Mouse (Mus musculus): ENCODE measurements around the gene Brms1. TPM values are rescaled to one million over a fixed set of nuclear protein-coding genes. Genes with fewer than 3 reads are reported as not detected.

The Brms1 gene
- polyA plus RNA-seq, 1 experiment from 2014 or later, result 56.8 TPM

GRCm38 (mm10) chr19:5060365-5061330 is 19.5 kb downstream of the Brms1 start:
- in situ Hi-C loops (cut with MboI; ENCODE audit: low pct_unique_long_range_greater_than_20kb), result no loop called here
- ChIA-PET POLR2A (interaction anchor here (0.5 to 1.3 kb wide), 5 partner anchors 9 to 231 kb away, joined by 3 to 4 read pairs (median 3); no protein-coding TSS in a partner anchor), CTCF (interaction anchor here (1.0 kb wide), 1 partner anchor 9 kb away, joined by 4 read pairs; no protein-coding TSS in a partner anchor)
- no peak for TF ChIP-seq CTCF (IDR thresholded peaks at IDR 0.05)
- H3K27me3 ChIP-seq, result no peaks in the 10 kb centered on the region
- ATAC-seq (no peak), DNase-seq (ENCODE audit: low read depth, low spot score) (no peak)

- in situ Hi-C loops (cut with MboI; ENCODE audit: low pct_unique_long_range_greater_than_20kb), result no loop called here
- ATAC-seq (no peak), DNase-seq (ENCODE audit: low read depth, low spot score) (no peak)
- CTCF ChIA-PET, result no interaction called here
- H3K27me3 ChIP-seq, result no peaks in the 10 kb centered on the region
- POLR2A ChIA-PET, result no interaction called here
- no peak for TF ChIP-seq CTCF (IDR thresholded peaks at IDR 0.05)
Measured at GRCm38 (mm10) chr19:5062041-5062440, 20.9 kb downstream of the Brms1 start.

- no peaks in the 10 kb centered on the region for H3K27me3 ChIP-seq
- CTCF ChIA-PET, result no interaction called here
- in situ Hi-C loops (cut with MboI; ENCODE audit: low pct_unique_long_range_greater_than_20kb), result no loop called here
- POLR2A ChIA-PET, result no interaction called here
- DNase-seq (ENCODE audit: low read depth, low spot score) (no peak), ATAC-seq (no peak)
- no peak for TF ChIP-seq CTCF (IDR thresholded peaks at IDR 0.05)
Measured at GRCm38 (mm10) chr19:5062446-5062845, 21.3 kb downstream of the Brms1 start.

GRCm38 (mm10) chr19:5065104-5065503 is 23.9 kb downstream of the Brms1 start:
- TF ChIP-seq CTCF (IDR thresholded peaks at IDR 0.05), result no peak
- ATAC-seq (peak; percentile 8), DNase-seq (ENCODE audit: low read depth, low spot score) (no peak)
- H3K27me3 ChIP-seq, result no peaks in the 10 kb centered on the region
- ChIA-PET CTCF (interaction anchor here (0.8 to 1.5 kb wide), 2 partner anchors 11 to 14 kb away, joined by 5 read pairs; no protein-coding TSS in a partner anchor), POLR2A (interaction anchor here (0.6 kb wide), 1 partner anchor 40 kb away, joined by 4 read pairs; no protein-coding TSS in a partner anchor)
- in situ Hi-C loops (cut with MboI; ENCODE audit: low pct_unique_long_range_greater_than_20kb), result no loop called here

DNA sequence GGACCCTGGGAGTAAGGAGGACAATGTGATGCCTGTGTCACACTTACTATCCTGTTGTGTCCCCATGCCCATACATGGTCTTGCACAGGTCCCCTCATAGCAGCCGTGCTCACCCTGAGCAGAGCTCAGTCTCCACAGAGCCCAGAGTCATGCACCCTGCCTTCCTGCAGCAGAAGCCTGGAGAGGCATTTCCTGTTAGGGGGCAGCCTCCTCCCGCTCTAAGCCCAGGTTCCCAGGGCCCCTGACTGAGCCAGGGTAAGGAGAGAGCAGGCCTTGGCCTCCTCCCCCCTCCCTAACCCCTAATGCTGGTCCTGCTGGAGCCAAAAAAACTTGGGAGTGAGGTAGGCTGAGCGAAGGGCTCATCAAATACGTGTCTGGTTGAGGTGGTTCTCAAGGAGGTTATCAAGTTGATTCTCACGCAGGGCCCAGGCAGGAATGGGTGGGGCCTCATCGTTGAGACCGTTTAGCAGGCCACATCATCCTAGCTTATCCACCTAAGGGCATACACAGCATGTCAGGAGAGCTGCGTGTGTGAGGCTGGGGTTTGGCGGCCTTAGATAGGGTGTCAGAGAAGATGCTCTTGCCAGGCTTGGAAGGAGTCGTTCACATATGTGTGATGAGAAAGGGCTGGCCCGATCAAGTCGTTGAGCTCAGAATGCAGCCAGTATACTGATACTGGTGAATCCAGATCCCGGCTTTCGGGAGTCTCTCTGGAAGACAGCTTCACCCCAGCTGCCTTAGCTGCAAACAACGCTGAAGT is 26.1 kb downstream of the Brms1 start:
- ChIA-PET CTCF (interaction anchor here (1.1 to 1.3 kb wide), 3 partner anchors 11 to 21 kb away, joined by 3 to 6 read pairs (median 3); partner anchors contain the start of gene Yif1a), POLR2A (no interaction called here)
- in situ Hi-C loops (cut with MboI; ENCODE audit: low pct_unique_long_range_greater_than_20kb), result no loop called here
- no peaks in the 10 kb centered on the region for H3K27me3 ChIP-seq
- ATAC-seq (no peak), DNase-seq (ENCODE audit: low read depth, low spot score) (no peak)
- TF ChIP-seq CTCF (IDR thresholded peaks at IDR 0.05), result no peak

GRCm38 (mm10) chr19:5067867-5068569 is 26.9 kb downstream of the Brms1 start, which contains the start of gene Cd248:
Gene Cd248, plus strand, starts transcription at chr19:5068078.
- DNase-seq (ENCODE audit: low read depth, low spot score), result no peak
- POLR2A ChIA-PET, result no interaction called here
- TF ChIP-seq CTCF (IDR thresholded peaks at IDR 0.05), result no peak
- in situ Hi-C loops (cut with MboI; ENCODE audit: low pct_unique_long_range_greater_than_20kb), result no loop called here
- ATAC-seq, result no peak
- CTCF ChIA-PET, result interaction anchor here (1.1 to 1.3 kb wide), 3 partner anchors 12 to 20 kb away, joined by 3 to 6 read pairs (median 3); partner anchors contain the start of gene Yif1a
- no peaks in the 10 kb centered on the region for H3K27me3 ChIP-seq

DNA sequence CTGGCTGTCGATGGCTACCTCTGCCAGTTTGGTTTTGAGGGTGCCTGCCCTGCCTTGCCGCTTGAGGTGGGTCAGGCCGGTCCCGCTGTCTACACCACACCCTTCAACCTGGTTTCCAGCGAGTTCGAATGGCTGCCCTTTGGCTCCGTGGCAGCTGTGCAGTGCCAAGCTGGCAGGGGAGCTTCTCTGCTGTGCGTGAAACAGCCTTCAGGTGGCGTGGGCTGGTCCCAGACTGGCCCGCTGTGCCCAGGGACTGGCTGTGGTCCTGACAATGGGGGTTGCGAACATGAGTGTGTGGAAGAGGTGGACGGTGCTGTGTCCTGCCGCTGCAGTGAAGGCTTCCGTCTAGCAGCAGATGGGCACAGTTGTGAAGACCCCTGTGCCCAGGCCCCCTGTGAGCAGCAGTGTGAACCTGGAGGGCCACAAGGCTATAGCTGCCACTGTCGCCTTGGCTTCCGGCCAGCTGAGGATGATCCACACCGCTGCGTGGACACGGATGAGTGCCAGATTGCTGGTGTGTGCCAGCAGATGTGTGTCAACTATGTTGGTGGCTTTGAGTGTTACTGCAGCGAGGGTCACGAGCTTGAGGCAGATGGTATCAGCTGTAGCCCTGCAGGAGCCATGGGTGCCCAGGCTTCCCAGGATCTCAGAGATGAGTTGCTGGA is 27.5 kb downstream of the Brms1 start:
- CTCF ChIA-PET, result interaction anchor here (0.8 to 4.6 kb wide), 2 partner anchors 14 to 18 kb away, joined by 3 to 32 read pairs; no protein-coding TSS in a partner anchor
- POLR2A ChIA-PET, result no interaction called here
- ATAC-seq, result no peak
- DNase-seq (ENCODE audit: low read depth, low spot score), result no peak
- in situ Hi-C loops (cut with MboI; ENCODE audit: low pct_unique_long_range_greater_than_20kb), result no loop called here
- no peaks in the 10 kb centered on the region for H3K27me3 ChIP-seq
- TF ChIP-seq CTCF (IDR thresholded peaks at IDR 0.05), result no peak

DNA sequence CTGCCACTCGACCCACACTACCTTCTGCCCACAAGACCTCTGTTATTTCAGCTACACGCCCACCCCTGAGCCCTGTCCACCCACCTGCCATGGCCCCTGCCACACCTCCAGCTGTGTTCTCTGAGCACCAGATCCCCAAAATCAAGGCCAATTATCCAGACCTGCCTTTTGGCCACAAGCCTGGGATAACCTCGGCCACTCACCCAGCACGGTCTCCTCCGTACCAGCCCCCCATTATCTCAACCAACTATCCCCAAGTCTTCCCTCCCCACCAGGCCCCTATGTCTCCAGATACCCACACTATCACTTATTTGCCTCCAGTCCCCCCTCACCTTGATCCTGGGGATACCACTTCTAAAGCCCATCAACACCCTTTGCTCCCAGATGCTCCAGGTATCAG is 28.3 kb downstream of the Brms1 start:
- DNase-seq (ENCODE audit: low read depth, low spot score) (no peak), ATAC-seq (no peak)
- in situ Hi-C loops (cut with MboI; ENCODE audit: low pct_unique_long_range_greater_than_20kb), result no loop called here
- TF ChIP-seq CTCF (IDR thresholded peaks at IDR 0.05), result no peak
- H3K27me3 ChIP-seq, result no peaks in the 10 kb centered on the region
- ChIA-PET CTCF (interaction anchor here (0.7 to 4.6 kb wide), 3 partner anchors 15 to 25 kb away, joined by 3 to 32 read pairs (median 3); no protein-coding TSS in a partner anchor), POLR2A (interaction anchor here (1.3 kb wide), 1 partner anchor 19 kb away, joined by 3 read pairs; the partner anchor contains the start of gene Rin1)

GRCm38 (mm10) chr19:5069978-5070377 is 28.8 kb downstream of the Brms1 start:
- CTCF ChIA-PET, result interaction anchor here (0.7 to 4.6 kb wide), 2 partner anchors 15 to 24 kb away, joined by 3 to 32 read pairs; no protein-coding TSS in a partner anchor
- POLR2A ChIA-PET, result interaction anchor here (0.7 to 1.3 kb wide), 2 partner anchors 10 to 19 kb away, joined by 3 read pairs; partner anchors contain the start of gene Rin1
- in situ Hi-C loops (cut with MboI; ENCODE audit: low pct_unique_long_range_greater_than_20kb), result loop anchor here (5.0 kb wide), 1 partner anchor 53 kb away; no protein-coding TSS in a partner anchor
- ATAC-seq, result no peak
- no peak for DNase-seq (ENCODE audit: low read depth, low spot score)
- peaks cover 3% of the 10 kb centered on the region for H3K27me3 ChIP-seq
- TF ChIP-seq CTCF (IDR thresholded peaks at IDR 0.05), result no peak
